Mouse (Mus musculus) ES-Bruce4 (cell line): ENCODE measurements around the gene Pde8a.

Source experiments
- CTCF ChIP-seq: IDR thresholded peaks from one replicate; pipeline ENCODE4 v1.8.1; 2011; ENCODE audit warnings: low read depth, low read length
- EP300 ChIP-seq: IDR thresholded peaks from 2 replicates; pipeline ENCODE4 v1.6.1; 2011; ENCODE audit warnings: low read depth, low read length; ENCODE audit not compliant: insufficient read depth
- POLR2A ChIP-seq: IDR thresholded peaks from one replicate; pipeline ENCODE4 v1.8.1; 2011; ENCODE audit warnings: low read length; ENCODE audit not compliant: insufficient read depth

GRCm38 (mm10) chr7:81309247-81309646 is 95.9 kb downstream of the Pde8a start:
- TF ChIP-seq EP300 (no peak), CTCF (no peak), POLR2A (no peak)
